Mouse (Mus musculus): Measurements from ENCODE around the gene Magi1.

DNA sequence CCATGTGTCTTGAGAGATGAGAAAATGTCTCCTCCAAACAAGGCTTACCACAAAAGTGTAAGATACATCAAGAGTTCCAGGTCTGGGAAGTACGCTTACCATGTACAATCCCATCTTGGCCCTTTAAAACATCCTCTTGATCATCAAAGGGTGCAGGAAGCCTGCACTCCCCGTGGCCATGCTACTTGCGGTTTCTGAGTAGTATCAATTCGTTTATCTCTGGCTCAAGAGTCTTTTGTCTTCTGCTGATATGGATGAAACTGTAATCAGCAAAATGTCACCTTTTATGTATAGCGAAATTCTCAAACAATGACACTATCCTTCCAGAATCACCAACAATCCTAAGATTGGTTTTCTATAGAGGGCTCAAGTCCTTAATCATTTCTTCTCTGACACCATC, 261.3 kb downstream of the Magi1 start:
- TF ChIP-seq CTCF (IDR thresholded peaks at IDR 0.05; ENCODE audit: borderline replicate concordance, extremely low read depth, insufficient read depth, insufficient read length) (no peak), POLR2A (IDR thresholded peaks at IDR 0.05; ENCODE audit: borderline replicate concordance, extremely low read depth, insufficient read depth, insufficient read length, poor library complexity, severe bottlenecking) (no peak)

Measured in brain, embryonic 14.5 days (tissue).